Mouse (Mus musculus) thymus, adult 2 months (tissue): ENCODE results near the gene Lyst.

Source experiments
- CTCF ChIP-seq: fragments of 200-500 bp; IDR thresholded peaks from 2 replicates; pipeline ENCODE4 v1.5.1; 2012; ENCODE audit warnings: mild to moderate bottlenecking, control low read depth, low read length, moderate library complexity, borderline replicate concordance; ENCODE audit not compliant: control insufficient read depth, poor library complexity, insufficient read depth; ENCODE audit errors: extremely low read depth
- POLR2A ChIP-seq: fragments of 200-500 bp; IDR thresholded peaks from 2 replicates; pipeline ENCODE4 v1.6.1; 2012; ENCODE audit warnings: mild to moderate bottlenecking, low read length, control low read depth, moderate library complexity; ENCODE audit not compliant: control insufficient read depth, poor library complexity, insufficient read depth; ENCODE audit errors: extremely low read depth

DNA sequence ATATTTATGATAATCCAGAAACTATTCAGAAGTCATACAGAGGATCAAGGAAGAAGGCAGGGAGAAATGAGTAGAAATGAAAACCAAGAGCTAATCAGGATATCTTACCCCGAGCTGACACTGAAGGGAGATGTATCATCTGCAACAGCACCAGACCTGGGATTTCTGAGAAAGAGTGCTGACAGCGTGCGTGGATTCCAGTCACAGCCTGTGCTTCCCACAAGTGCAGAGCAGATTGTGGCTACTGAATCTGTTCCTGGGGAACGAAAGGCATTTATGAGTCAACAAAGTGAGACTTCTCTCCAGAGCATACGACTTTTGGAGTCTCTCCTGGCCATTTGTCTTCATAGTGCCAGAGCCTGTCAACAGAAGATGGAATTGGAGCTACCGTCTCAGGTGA lies 47.8 kb downstream of the Lyst start:
- no peak for TF ChIP-seq POLR2A
- no peak for TF ChIP-seq CTCF
